Mouse (Mus musculus) liver, postnatal 0 days (tissue): ENCODE data around the gene Nfe2l2.

Source experiments
- CTCF ChIP-seq: sonication (generic); IDR thresholded peaks from 2 replicates; pipeline ENCODE4 v1.5.1; 2016; ENCODE audit warnings: antibody characterized with exemption, low read depth
- EP300 ChIP-seq: IDR thresholded peaks from 2 replicates; pipeline ENCODE4 v1.6.1; 2016; ENCODE audit warnings: antibody characterized with exemption, low read depth, mild to moderate bottlenecking

- no peak for TF ChIP-seq EP300
- no peak for TF ChIP-seq CTCF
These were observed 33.1 kb downstream of the Nfe2l2 start for GRCm38 (mm10) chr2:75671337-75671660.
